Mouse (Mus musculus) monocyte, adult 2 months (primary cell): Measurements from ENCODE around the gene Olfr1502.
"Not testable (repeated sequence)": the region's sequence is repeated elsewhere in the genome, so short reads cannot be mapped to it uniquely, and the experiment has no call there.

ENCODE experiments used
- DNase-seq, 2 experiments: peaks; one replicate each; pipeline ENCODE4 v3.0.0; 2022; ENCODE audit warnings: low spot score in 2 of 2, low read depth in 1 of 2

The Olfr1502 gene

DNA sequence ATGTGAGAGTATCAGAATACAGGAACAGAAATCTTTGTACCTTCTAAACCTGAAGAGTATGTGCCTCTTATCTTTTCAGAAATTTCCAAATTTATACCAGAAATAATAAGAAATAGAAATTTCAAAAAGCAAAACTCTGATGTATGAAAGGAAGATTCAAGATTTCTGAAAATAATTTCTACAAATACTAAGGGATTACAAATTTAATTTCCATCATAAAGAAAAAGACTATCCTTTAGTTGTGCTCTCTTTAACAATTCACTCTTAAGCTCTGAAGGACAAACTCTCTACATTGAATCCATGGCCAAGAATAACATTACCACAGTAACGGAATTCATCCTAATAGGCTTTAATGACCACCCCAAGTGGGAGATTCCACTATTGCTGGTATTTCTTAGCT is at the start of gene Olfr1502:
TSS of gene Olfr1502 (plus strand) at position 301 of the 400 bp plus-strand sequence.
- no peak for DNase-seq

DNA sequence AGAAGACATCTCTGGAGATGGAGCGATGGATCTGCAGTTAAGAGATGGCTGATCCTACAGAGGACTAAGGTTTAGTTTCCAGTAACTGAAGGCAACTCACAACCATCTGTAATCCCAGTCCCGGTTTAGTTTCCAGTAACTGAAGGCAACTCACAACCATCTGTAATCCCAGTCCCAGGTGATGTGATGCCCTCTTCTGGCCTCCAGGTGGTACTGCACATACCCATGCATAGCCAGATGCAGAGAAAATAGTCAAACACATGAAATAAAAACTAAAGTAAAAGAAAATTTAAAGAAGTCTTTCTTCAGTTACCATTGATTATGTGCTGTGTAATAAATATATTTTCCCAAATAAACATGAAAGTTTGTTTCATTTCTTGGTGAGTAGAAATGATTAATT is 48.8 kb upstream of the Olfr1502 start:
- no peak for DNase-seq

DNA sequence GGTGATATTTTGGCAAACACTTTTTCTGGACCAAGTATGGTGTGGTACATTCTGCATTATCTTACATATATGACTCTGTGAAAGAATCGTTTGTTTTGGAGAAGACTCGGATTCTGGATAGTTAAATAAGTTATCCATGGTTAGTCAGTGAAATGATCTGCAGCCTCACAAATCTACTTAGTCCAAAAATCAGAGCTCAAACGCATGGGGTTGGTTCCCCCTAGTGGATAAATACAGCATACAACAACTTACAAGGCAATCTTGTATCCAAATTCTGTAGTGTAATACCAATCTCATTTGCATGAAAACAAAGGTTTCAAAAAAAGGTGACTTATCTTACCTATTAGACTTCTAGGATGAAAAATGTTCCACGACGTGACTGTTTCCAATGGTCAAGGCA is 42.8 kb upstream of the Olfr1502 start:
- DNase-seq, result no peak

DNA sequence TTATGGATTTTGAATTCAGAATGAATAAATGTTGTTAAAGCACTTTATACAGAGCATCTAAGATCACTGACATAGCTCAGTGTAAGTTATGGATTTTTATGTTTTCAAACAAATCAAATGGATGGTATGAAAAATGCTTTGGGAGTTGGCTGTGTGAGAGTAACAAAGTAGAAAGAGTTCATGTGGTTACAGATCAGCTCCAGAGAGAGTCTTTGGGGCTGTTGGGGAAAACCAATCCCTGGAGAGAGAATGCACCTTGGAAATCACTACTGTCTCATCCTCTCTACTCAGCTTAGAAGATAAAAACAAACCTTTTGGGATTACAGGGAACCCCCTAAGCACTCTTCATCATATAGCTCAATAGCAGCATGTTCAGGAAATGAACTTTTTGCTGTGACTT is 42.2 kb upstream of the Olfr1502 start, which contains the start of gene Olfr1499:
TSS of gene Olfr1499 (minus strand) at position 101 of the 400 bp plus-strand sequence.
- DNase-seq, result no peak

DNA sequence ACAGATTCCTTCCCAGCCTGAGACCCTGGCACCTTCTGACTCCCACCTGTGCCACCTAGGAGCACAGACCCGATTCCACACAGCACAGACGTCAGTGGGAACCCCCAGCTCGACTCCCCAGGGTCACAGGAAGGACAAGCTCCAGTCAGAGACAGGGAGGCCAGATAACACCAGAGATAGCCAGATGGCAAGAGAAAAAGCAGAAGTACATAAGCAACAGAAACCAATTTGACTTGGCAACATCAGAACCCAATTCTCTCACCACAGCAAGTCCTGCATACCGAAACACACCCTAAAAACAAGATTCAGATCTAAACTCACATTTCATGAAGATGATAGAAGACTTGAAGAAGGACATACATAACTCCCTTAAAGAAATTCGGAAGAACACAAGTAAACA is 40.7 kb upstream of the Olfr1502 start:
- DNase-seq, result no peak

DNA sequence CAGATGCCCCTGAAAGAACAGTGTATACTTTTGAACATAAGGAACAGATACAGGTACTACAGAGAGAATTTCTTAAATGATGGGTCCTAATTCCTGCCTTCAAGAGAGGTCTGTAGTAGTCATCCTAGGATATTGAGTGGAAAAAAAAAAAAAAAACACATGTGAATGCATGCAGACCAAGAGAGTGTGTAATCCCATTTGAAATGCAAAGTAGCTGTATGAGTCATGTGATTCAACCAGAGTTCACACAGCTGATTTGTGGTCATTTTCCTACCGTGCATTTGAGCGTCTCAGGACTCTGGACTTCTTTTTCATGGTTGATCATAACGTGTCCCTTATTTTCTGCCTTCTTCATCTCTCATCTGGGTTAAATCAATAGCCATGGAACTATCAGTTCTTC is 33.1 kb upstream of the Olfr1502 start:
- no peak for DNase-seq

DNA sequence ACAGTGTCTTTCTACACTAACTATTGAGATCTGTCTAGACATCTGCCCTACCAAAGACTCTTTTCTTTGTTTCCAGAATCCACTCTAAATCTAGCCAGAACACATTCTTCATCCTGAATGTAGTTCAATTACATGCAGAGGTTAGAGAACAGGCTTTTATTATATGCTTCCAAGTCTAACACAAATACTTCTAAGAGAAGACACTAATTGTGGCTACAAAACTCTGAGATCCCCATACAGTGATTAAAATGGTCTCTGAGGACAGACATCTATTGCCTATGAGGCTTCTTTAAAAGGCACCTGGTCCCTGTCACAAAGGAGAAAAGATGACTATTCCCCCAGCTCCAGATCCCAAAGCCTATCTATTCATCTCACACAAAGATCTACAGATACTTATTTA is 31.2 kb upstream of the Olfr1502 start, which contains the start of gene Olfr1500:
TSS of gene Olfr1500 (minus strand) at position 101 of the 400 bp plus-strand sequence.
- no peak for DNase-seq

DNA sequence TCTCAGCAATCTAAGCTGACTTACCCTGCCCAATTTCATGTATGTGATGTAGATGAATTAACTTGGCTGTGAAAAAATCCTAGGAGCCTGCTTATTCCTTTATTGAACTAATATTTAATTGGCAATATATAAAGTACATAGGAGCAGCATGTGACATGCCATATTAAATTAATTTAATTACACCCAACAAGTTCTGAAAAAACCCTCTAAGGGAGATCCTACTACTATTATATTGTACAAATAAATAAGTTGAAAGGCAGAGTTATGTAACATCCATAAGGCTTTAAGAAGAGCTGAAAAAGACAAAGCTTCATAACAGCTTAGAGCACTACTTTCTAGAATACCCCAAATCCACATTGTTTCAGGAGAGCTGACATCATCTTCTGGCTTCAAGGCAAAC is 11.0 kb upstream of the Olfr1502 start, which contains the start of gene Olfr1501:
TSS of gene Olfr1501 (minus strand) at position 101 of the 400 bp plus-strand sequence.
- DNase-seq, result not testable (repeated sequence)

DNA sequence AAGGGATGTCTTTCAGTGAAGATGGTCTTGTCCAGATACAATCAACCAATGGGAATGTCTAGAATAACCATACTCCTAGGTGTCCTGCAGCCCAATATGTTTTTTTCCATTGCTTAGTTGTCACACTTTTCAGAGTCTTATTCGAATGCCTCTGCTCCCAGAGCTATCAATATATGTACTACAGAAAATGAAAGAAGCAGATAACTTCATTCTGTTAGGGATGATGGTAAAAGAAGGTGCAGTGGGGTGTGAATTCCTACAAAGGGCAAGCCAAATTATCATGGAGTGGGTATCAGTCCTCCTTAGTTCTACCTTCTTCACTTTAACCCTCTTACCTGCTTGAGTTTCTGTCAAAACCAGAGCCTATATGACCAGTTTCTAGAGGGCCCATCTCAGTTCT is 36.2 kb downstream of the Olfr1502 start, which contains the start of gene Olfr1504:
TSS of gene Olfr1504 (minus strand) at position 101 of the 400 bp plus-strand sequence.
- DNase-seq, result no peak
